Comparison of ENCODE assay signal across 8 mouse cellular contexts in genomic region chr6:86921880-86922279, GRCm38 (mm10).
A peak's percentile ranks its signal among the peaks of the same experiment; 100 is the strongest.
DNase-seq lines count a peak whose midpoint lies in the region; ATAC-seq and TF ChIP-seq lines count a peak whose summit lies in the region.

No protein-coding gene starts in this region.

- TF ChIP-seq POLR2A in kidney, adult 2 months (IDR thresholded peaks at IDR 0.05; ENCODE audit: low read depth, low read length): no peak

- TF ChIP-seq CTCF in kidney, adult 2 months (conservative IDR thresholded peaks at IDR 0.05; ENCODE audit: insufficient read depth, insufficient read length, low read depth, low read length): peak; percentile 98

- intact Hi-C loops in gastrocnemius, postnatal 36 days (cut with DNase I): loop anchor here (1.0 to 5.0 kb wide), 3 partner anchors 73 to 175 kb away; partner anchors contain the start of gene Aak1

- peaks cover 14% of the 10 kb centered on the region for H3K4me1 ChIP-seq in kidney, adult 2 months (ENCODE audit: control insufficient read depth, insufficient read depth, low read length)
- no peaks in the 10 kb centered on the region; the same call in 1 of the 2 replicates for H3K4me1 ChIP-seq in liver, embryonic 11.5 days (replicated peaks; ENCODE audit: control insufficient read depth, insufficient read depth, low read length)

- H3K36me3 ChIP-seq in kidney, adult 2 months (ENCODE audit: control insufficient read depth, insufficient read depth, low read length): no peaks in the 10 kb centered on the region; the same call in 1 of the 2 replicates
- H3K36me3 ChIP-seq in liver, embryonic 11.5 days (ENCODE audit: control insufficient read depth, insufficient read depth, low read length): peaks cover 3% of the 10 kb centered on the region; the same call in 1 of the 2 replicates

- WGBS in kidney, adult 2 months: 19% methylated on average over 4 of the region's 4 CpGs
- 20% methylated on average over 4 of the region's 4 CpGs for WGBS in liver, embryonic 11.5 days

- H3K27me3 ChIP-seq in kidney, adult 2 months (replicated peaks; ENCODE audit: control insufficient read depth, insufficient read depth, low read length): no peaks in the 10 kb centered on the region
- H3K27me3 ChIP-seq in liver, embryonic 11.5 days (replicated peaks; ENCODE audit: control insufficient read depth, insufficient read depth, low read length): no peaks in the 10 kb centered on the region

- DNase-seq in WW6 (ENCODE audit: low read depth, low spot score): peak; percentile 29
- DNase-seq in cerebellum, postnatal 25 days: peak; percentile 76 to 83
- DNase-seq in gastrocnemius, postnatal 36 days: peak; percentile 43 to 45
- DNase-seq in kidney, adult 2 months: peak; percentile 77
- DNase-seq in liver, embryonic 11.5 days (ENCODE audit: low spot score): no peak
- peak; percentile 50 for DNase-seq in ovary, postnatal 36 days (ENCODE audit: low spot score)
- DNase-seq in thymus, postnatal 25 days: peak; percentile 69

- H3K9ac ChIP-seq in liver, embryonic 11.5 days (ENCODE audit: low read depth, low read length): no peak overlapping the region

- no peak overlapping the region for H3K4me2 ChIP-seq in liver, embryonic 11.5 days

- H3K27ac ChIP-seq in kidney, adult 2 months (ENCODE audit: insufficient read depth, low read depth, low read length): no peak overlapping the region
- H3K27ac ChIP-seq in liver, embryonic 11.5 days (ENCODE audit: low read depth, low read length): no peak overlapping the region

- no peak overlapping the region for H3K4me3 ChIP-seq in kidney, adult 2 months (ENCODE audit: insufficient read depth, low read depth, low read length)
- no peak overlapping the region for H3K4me3 ChIP-seq in liver, embryonic 11.5 days (ENCODE audit: low read depth, low read length)

- peak; percentile 92 for ATAC-seq in CD4-positive, CD25-positive, alpha-beta regulatory T cell, adult 4 months
- ATAC-seq in liver, embryonic 11.5 days (replicated peaks; ENCODE audit: low FRiP score): peak; percentile 71; the same call in 1 of the 2 replicates

- H3K9me3 ChIP-seq in liver, embryonic 11.5 days (ENCODE audit: control insufficient read depth, low read length): no peaks in the 10 kb centered on the region
